Mouse (Mus musculus) 3T3-L1 (cell line): Measurements from ENCODE around the gene Rnf217.

Experiments
- DNase-seq: peaks from one replicate; pipeline ENCODE4 v3.0.0-alpha.2; 2015; ENCODE audit warnings: low read depth, low spot score

Gene Rnf217

DNA sequence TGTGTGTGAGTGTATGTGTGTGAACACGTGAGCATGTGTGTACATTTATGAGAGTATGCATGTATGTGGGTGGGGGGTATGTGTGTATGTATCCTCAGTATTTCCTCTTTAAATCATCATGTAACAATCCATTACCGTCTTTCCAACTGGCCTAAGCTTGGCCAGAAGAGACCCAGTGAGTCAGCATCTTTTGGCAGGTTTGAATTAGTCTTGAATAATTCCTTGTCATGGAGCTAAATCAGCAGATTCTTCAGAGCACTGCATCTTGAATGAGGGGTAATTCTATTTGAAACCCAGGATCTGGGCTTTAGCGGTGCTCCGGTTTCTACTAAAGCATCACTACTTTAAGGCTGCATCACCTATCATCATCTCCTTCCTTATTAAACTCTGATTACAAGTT lies 55.7 kb downstream of the Rnf217 start:
- peak; percentile 80 for DNase-seq

DNA sequence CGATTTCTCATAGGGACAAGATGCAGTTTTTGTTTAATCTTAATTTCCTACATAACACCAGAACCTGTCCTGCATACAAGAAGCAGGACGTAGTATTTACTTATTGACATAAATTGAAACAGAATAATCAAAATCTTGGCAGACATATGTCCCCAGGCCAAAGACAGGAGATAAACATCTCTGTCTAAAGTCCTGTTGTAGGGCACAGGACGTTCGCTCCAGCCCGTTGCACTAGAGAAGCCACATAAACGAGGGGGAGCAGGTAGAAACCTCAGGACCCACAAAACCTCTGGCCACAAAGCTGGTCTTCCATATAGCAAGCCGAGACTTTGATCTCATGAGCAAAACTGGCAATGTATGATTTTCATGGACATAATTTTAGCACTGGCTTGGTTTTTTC lies 57.1 kb downstream of the Rnf217 start:
- no peak for DNase-seq

DNA sequence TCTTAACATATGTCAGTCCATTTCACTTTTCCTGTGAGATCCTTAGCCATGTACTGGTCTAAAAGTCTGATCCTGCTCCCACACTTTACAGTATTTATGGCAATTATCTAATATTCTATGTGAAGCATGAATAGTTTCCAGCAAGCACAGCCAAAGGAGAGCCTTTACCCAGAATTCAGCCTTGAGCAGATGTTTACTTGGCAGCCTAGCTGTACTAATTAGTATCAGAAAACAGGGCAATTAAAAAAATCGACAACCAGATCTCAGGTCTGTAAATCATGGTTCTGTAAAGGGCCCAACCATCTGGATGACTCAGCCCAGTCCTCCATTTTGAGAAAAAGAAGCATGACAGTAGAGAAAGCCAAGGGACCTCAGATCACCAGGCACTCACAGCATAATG lies 57.6 kb downstream of the Rnf217 start:
- no peak for DNase-seq

DNA sequence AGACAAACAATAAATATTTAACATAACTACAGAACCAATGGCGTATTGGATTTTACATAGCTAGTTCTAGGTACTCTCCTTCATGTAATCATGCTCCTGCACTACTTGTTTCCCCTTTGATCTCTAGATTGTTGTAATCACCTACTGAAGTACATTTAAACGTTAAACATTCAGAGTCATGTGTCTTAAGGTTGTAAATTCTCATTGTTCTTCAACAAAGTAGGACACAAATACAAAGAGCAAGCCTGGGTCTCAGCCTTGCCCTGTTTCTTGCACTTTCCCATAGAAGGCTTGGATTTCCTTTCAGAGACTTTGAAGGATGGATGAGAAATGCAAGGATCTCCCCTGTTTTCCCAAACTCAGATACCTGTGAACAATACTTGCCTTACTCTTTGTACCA lies 61.8 kb downstream of the Rnf217 start:
- no peak for DNase-seq

DNA sequence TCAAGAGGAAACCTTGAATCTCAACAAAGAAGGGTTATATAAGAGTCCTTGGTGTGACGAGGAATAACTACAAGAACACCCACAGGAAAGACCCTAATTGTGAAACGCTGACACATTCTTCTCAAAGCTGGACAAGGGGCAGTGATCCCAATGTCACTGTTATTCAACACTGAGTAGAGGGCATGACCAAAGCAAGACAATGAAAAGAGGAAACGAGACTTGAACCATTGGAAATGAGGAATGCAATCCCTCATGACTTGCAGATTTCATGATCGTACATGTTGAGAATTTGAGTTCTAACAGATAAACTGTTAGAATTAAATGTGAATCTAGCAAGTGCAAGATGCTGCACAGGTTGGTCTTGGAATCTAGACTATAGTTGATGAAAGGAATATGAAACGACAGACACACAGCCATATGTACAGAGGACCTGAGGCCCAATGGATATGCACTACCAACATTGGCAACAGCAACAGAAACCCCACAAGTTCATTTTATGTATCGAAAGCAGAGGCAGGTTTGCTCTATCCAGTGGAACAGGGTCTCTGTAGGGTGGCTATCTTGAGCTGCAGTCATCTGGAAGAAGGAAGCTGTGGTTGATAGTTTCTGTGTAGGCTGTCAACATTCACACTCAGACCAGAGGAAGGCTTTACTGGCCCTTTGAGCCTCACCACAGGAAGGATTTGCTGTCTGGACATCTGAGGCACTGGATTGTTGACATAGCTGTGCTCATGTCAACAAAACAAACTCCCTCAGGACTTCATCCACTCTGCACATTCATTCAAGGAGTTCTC lies 64.6 kb downstream of the Rnf217 start:
- no peak for DNase-seq

DNA sequence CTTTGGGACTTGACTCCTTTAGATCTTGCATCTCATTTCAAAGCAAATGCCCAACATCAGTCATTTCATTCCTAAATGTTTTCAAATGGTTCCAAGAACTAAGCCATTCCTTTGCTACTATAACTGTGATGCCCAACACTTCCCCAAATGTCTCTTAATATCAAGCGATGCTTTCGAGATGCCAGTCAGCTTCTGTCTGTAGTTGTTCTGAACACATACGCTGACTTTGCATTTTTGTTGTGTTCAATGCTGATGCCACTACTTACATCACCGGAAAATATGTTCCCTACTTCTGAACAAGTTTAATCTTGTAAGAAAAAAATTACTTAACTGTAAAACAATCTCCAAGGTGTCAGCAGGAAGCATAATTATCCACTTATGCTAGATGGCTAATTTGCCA lies 68.5 kb downstream of the Rnf217 start:
- DNase-seq = no peak

DNA sequence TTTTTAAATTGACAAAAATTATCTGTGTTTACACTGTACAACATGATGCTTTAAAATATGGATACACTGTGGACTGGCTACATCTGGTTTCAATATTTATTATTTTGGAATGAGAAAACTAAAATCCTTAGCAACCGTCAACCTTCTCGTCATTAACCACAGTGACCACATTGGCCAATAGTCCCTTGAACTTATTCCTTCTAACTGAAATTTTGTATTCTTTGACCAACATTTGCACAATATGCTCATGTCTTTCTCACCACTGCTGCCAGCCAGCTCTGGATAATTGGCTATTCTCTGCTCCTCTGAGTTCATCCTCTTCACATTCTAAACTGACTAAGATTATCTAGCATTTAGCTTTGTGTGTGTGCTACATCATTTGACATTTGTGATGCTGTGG lies 69.6 kb downstream of the Rnf217 start:
- peak; percentile 74 for DNase-seq

DNA sequence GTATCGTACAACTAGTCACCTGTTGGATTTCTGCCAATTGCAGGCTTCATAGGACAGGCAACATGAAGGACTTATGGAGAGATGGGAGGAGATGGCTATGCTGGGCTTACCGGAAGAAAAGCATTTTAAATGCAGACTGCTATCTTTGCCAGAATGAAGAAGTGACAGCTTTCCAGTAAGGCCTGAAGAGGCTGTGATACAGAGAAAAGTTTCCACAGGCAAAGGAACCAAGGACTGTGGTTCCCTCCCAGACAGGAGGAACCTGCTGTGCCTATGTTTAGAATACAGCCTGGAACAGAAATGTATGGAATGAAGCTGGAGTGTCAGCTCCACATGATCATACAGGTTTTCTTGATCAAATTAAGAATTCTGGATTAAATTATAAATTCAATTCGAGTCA lies 70.3 kb downstream of the Rnf217 start:
- DNase-seq = no peak

DNA sequence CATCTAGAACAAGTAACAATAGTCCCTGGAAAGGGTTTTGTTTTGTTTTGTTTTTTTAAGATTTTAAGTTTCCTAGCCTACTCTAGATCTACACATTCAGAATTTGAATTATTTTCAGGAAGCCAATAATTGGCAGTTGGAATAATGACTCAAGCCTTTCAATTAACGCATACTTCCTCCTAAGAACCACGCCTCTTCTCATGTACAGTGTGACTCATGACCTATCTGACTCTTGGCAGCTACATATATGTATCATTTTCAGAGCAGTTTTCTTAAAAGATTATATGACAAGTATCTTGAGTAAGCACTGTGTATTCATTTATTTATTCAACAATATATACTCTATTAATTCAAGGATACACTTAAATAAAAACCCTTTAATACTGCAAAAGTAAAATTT lies 70.7 kb downstream of the Rnf217 start:
- DNase-seq = peak; percentile 70

DNA sequence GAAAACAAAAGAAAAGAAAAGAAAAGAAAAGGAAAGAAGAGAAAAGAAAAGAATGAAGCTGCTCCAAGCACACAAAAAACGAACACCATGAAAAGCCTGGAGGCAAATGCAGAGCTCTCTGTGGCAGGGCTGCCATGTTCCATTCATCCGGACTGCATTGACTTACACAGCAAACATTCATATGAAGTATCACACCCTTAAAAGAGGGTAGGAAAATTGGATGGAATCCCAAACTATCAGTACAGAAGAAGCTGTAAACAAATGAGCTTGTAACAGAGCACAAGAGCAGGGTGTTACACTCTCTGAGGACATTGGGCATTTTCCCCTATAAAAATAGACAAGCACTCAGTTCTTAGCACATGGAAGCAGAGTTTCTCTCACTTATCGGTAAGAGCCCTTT lies 71.8 kb downstream of the Rnf217 start:
- DNase-seq = no peak

DNA sequence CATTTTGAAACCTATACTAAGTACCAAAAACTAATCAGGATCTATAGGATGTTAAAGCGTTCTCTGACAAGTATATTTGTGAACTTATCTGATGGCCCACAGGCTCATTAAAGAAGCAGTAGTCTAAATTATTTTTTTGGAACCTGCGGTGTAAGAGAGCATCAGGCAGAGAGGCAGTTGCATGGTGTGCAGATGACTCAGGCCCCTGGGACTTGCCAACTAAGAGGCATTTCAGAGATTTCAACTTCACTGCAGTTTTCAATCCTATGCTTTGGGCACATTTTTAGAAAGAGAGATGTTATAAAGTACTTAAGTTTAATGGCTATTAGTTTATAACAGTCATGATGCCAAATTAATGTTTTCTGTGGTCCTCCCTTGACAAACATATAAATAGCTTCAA lies 73.9 kb downstream of the Rnf217 start:
- peak; percentile 84 for DNase-seq

DNA sequence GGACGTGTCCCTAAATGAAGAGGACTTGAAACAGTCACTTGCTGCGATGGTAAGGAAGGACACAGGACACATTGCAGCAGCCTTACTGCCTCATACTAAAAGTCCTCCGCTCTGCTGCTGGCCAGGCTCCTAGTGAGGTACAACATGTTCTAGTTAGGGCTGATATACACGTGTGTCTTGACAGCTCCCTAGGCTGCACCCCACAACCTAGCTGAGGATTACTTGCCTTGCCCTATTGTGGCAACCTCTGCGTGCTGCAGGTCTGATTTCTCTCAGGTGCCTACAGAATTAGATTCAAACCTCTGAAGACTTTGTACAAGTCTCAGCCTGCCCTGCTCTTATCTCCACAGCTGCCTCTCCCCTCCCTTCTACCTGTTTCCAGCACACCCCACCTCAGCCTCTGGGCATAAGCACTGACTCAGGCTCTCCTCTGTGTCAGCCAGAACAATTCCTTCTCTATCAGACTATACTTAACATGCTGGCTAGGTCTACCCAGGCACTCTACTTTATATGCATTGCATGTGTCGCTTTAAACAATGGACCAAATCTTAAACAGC lies 75.6 kb downstream of the Rnf217 start:
- DNase-seq = no peak

DNA sequence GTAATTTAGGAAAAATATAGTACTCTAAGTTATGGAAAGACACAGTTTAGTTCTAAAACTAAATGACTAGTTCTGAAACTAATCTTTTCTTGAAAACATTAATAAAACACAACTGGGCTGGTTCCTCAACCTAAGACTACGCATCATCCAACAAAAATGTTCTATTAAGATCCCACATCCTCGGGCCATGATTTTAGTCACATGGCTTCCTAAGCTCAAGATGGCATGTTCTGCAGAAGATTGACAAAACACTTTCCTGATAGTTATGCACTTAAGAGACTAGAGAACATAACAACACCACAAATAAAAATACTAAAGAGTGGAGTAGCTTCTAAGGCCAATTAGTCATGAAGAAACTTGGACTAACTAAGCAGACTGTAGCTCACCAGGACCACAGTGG lies 76.2 kb downstream of the Rnf217 start:
- DNase-seq = peak; percentile 65

DNA sequence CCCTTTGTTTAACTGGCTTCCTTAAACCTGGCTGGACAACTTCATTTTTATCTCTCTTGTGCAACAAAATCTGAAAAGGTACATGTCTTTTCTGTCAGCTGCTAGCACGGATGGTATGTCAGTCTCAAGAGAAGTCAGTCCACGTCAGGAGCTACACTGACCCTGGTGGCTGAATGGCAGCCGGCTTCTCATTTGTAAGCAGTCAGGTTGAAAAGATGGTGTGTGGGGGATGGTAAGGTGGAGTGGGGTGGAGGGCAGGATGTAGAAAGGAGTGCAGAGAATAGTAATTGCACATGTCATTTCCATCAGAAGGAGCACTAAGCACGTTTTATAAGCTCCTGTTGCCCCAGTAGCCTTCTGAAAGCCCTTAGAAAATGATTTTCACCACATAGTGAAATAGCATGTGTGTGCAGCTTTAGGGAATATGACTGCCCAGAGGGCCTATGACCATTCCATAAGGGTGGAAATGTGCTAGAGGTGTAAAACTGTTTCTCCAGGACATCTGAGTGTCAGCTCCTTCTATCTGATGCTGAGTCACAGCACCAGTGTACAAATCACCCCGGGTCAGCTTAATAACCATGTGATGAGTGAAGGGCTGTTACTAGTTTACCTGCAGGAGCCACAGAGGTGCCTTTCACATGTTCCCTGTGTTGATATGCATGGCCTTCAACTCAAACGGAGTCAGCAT lies 80.5 kb downstream of the Rnf217 start:
- DNase-seq = peak; percentile 32

DNA sequence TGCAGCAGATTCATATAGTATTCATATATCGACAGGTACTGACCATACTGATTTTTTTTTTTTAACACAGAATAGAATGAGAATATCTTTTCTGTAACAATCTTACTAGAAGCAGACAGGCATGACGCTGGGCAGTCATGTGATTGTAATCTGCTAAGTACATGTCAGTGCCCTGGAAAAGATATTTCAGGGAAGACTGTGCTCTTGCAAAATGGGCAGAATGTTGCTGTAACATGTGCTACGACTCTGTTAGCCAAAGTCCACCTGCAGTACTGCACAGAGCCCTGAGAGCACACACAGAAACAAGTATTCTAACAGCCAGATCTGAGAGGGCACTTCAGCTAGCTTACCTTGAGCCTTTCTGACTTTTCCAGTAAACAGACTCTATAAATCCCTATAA lies 83.3 kb downstream of the Rnf217 start:
- DNase-seq = no peak

DNA sequence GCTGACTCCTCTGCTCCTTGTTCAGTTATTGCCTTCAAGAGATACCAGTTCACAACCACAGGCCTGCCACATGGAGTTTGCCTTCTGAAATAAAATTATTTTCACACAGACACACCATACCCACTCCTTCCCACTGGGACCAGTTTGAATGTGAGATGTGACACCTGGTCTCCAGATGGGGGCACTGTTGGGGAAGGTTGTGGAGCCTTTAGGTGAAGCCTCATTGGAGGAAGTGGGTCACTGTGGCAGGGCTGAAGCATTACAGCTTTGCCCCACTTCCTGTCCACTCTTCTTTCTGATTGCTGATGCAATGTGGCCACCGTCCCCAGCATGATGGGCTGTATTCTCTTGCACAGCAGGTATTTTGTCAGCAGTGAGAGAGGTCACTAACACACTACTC lies 89.6 kb downstream of the Rnf217 start:
- DNase-seq = peak; percentile 78

DNA sequence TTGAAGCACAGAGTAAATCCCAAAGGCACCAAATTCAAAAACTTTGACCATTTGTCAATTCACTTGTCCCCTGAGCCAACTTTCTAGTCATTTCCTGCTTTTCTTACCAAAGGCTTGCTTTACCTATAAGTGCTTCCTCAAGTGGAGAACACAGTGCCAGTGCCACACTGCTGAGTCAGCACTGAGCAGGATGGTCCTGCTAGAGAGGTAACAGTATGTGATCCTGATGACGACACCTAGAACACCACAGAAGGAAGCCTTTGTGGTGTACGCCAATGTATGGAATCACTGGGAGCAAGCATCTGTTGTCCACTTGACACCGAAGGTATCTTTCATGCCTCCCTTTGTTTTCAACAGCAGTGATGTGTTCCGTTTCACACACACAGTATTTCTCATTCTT lies 90.8 kb downstream of the Rnf217 start:
- no peak for DNase-seq

DNA sequence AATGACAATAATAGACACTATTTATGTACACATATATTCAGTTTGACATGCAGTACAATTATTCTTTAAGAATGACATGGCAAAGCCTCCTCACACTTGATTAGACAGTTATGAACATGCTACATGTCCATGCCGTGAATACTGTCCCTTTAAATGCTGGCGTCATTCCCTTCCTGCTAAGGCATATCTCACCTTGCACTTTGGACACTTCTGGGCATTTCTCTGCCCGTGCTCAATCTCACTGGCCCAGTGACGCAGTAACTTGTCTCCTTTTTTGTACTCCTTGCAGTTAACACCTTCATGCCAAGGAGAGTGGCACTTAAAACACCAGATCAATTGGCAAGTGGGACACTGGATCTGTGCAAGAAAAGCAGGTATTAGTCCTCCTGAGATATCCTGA lies 91.8 kb downstream of the Rnf217 start:
- DNase-seq = no peak

DNA sequence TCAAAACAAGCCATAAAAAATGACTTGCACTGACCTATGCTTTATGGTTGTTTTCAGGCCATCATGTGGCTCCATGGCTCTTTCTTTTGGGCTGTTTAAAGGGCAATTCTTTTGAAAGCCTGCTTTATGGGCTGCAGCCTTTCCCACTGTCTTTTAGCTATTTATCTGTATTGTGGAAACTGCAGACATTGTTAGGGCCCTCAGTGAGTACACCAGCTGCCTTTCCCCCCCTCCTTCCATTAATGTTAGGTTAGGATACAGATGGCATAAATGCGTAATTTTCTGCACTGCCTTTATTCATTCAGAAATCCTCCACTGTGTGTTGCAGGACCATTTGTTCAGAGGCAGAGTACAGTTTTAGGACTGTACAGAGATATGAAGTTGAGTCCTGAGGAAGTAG lies 93.1 kb downstream of the Rnf217 start:
- no peak for DNase-seq

DNA sequence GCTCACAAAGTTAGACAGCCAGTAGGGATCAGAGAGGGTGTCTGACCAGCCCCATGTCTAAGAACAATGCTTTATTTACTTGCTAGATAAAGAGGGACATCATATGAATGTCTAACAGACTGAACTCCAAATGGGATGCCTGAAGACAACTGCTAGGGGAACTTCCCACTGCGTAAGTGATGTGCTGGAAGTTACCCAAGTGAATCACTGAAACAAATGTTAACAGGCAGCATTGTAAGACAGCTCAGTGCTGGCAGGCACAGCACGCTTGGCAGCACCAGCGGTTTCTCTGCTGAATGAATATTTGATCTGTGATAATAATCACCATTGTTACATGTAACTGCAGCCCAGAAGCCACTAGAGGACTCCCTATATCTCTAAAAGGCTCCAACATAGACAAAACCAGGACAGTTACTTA lies 104.8 kb downstream of the Rnf217 start:
- peak; percentile 67 for DNase-seq

DNA sequence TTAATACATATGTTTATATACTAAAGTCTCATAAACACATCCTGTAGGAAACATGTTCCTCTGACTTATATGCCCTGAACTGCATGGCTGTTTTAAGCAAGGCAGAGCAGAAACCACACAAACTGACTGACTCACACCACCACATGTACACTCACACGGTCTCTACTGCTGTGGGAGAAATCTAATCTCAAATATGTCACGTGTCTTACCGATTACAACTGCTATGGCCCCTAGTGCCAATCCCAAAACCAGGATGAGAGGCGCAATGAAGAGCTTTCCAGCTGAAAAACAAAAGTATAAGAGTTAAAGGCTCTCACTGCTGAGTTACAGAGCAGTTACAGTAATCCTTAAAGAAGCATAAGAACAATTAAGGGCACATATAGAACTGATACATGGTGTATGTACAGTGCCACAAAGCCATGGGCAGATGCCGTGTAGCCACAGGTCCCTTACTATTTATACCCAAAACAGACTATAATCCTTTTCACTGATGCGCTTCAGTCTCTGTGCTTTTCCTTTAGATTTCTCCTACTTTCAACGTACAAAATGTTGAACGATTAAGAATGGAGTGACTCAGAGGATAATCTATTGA lies 105.3 kb downstream of the Rnf217 start:
- DNase-seq = no peak

DNA sequence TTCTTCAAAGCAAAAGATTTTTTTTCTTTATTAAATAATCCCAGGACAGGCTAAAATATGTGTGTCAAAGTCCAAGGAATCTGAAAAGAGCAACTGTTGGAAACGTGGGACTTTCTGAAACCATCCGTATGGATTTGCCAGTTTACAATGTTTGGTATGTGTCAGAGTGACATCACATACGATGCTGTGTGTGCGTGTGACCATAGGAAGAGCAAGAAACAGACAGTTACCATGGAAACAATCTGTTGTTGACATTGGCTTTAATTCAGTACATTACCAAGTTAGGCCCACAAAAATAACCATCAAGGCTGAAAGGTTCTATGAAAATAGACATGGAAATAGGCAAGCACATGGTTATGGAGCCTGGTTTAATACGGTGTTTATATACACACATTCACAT lies 107.3 kb downstream of the Rnf217 start:
- no peak for DNase-seq

DNA sequence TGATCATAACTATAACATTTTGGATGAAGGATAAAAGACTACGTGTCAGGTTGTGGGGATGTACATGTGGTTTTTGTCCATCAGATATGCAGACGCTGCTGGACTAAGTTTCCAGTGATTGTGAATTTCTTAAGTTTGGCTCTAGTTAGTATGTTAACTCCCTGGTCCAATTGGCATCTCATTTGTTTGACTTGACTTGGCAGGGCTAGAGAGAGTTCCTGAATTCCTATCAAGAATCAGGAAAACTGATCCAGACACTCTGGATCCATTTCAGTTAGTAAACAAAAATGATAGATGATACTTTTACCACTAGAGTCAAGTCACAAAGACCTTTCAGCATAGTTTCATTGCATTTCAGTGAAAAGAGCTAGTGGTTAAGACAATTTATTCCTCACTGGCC lies 112.1 kb downstream of the Rnf217 start:
- no peak for DNase-seq
